Mouse (Mus musculus) midbrain, embryonic 15.5 days (tissue): ENCODE results near the gene Tbc1d19. TPM values are rescaled to one million over a fixed set of nuclear protein-coding genes. Genes with fewer than 3 reads are reported as not detected.

Experiments
- ATAC-seq: fragments of 200-750 bp; cut with Nextera tagmentation; replicated peaks from 2 replicates; pipeline ENCODE4 v1.8.0; 2017; ENCODE audit warnings: moderate TSS enrichment
- H3K27ac ChIP-seq: fragments of 300-500 bp; sonication (generic); 2 replicates; pipeline ENCODE4 v1.5.1; 2015; ENCODE audit warnings: mild to moderate bottlenecking, inconsistent platforms
- H3K27me3 ChIP-seq: fragments of 300-500 bp; sonication (generic); replicated peaks from 2 replicates; pipeline ENCODE4 v1.6.1; 2015; ENCODE audit warnings: inconsistent platforms
- H3K36me3 ChIP-seq: fragments of 300-500 bp; sonication (generic); replicated peaks from 2 replicates; pipeline ENCODE4 v1.6.1; 2015; ENCODE audit warnings: inconsistent platforms
- H3K4me1 ChIP-seq: fragments of 300-500 bp; sonication (generic); 2 replicates; pipeline ENCODE4 v1.6.1; 2015; ENCODE audit warnings: inconsistent platforms
- H3K4me2 ChIP-seq: fragments of 300-500 bp; sonication (generic); 2 replicates; pipeline ENCODE4 v1.6.1; 2015; ENCODE audit warnings: inconsistent platforms, mild to moderate bottlenecking, moderate library complexity
- H3K4me3 ChIP-seq: fragments of 300-500 bp; sonication (generic); 2 replicates; pipeline ENCODE4 v1.5.1; 2015; ENCODE audit warnings: mild to moderate bottlenecking, inconsistent platforms
- H3K9ac ChIP-seq: fragments of 300-500 bp; sonication (generic); 2 replicates; pipeline ENCODE4 v1.6.1; 2015; ENCODE audit warnings: mild to moderate bottlenecking, inconsistent platforms
- H3K9me3 ChIP-seq: fragments of 300-500 bp; sonication (generic); 2 replicates; pipeline ENCODE4 v1.6.1; 2016; ENCODE audit warnings: inconsistent platforms
- WGBS: fragments of 180-500 bp; shearing (Covaris S2); methylation state at CpG from one replicate; pipeline ENCODE4 v1.1.7; 2015; ENCODE audit warnings: mixed read lengths; 5-methylcytosine and 5-hydroxymethylcytosine counted together
- polyA plus RNA-seq: library from polyadenylated mRNA; unstranded; fragments of >200 nt; fragmentation: Nextera tagmentation; extraction: Ambion mirVana; gene quantifications from 2 replicates; pipeline ENCODE4 v1.2.1, GENCODE M21; 2015

Tbc1d19 gene
- polyA plus RNA-seq, 1 experiment from 2014 or later = 66.8 TPM

- no peak overlapping the region for H3K9ac ChIP-seq
- ATAC-seq = peak; percentile 45; the same call in 1 of the 2 replicates
- H3K4me1 ChIP-seq = peaks cover 4% of the 10 kb centered on the region
- WGBS = 48% methylated on average over 10 of the region's 10 CpGs
- H3K4me3 ChIP-seq = no peak overlapping the region
- H3K36me3 ChIP-seq = no peaks in the 10 kb centered on the region
- H3K27ac ChIP-seq = no peak overlapping the region
- H3K4me2 ChIP-seq = no peak overlapping the region
- H3K27me3 ChIP-seq = no peaks in the 10 kb centered on the region
- no peaks in the 10 kb centered on the region for H3K9me3 ChIP-seq
Measured at GRCm38 (mm10) chr5:53922149-53922904, 112.9 kb downstream of the Tbc1d19 start.

- ATAC-seq = no peak
- Histone ChIP-seq H3K4me1 (peaks cover 4% of the 10 kb centered on the region), H3K36me3 (no peaks in the 10 kb centered on the region), H3K27me3 (no peaks in the 10 kb centered on the region), H3K9ac (no peak overlapping the region), H3K4me3 (no peak overlapping the region), H3K9me3 (no peaks in the 10 kb centered on the region), H3K27ac (no peak overlapping the region), H3K4me2 (no peak overlapping the region)
- WGBS = 84% methylated on average over 4 of the region's 4 CpGs
Measured at GRCm38 (mm10) chr5:53924005-53924404, 114.6 kb downstream of the Tbc1d19 start.

GRCm38 (mm10) chr5:53926301-53926855, 117.0 kb downstream of the Tbc1d19 start:
- no peaks in the 10 kb centered on the region for H3K36me3 ChIP-seq
- H3K27me3 ChIP-seq = no peaks in the 10 kb centered on the region
- ATAC-seq = no peak
- no peak overlapping the region for H3K4me2 ChIP-seq
- no peaks in the 10 kb centered on the region for H3K9me3 ChIP-seq
- WGBS = 72% methylated on average over 11 of the region's 11 CpGs
- H3K4me1 ChIP-seq = peaks cover 4% of the 10 kb centered on the region
- no peak overlapping the region for H3K4me3 ChIP-seq
- no peak overlapping the region for H3K27ac ChIP-seq
- no peak overlapping the region for H3K9ac ChIP-seq

- H3K4me2 ChIP-seq = no peak overlapping the region
- no peaks in the 10 kb centered on the region for H3K9me3 ChIP-seq
- H3K27me3 ChIP-seq = no peaks in the 10 kb centered on the region
- ATAC-seq = no peak
- H3K4me3 ChIP-seq = no peak overlapping the region
- no peaks in the 10 kb centered on the region for H3K36me3 ChIP-seq
- H3K9ac ChIP-seq = no peak overlapping the region
- WGBS = 94% methylated on average over 7 of the region's 7 CpGs
- no peaks in the 10 kb centered on the region for H3K4me1 ChIP-seq
- H3K27ac ChIP-seq = no peak overlapping the region
Measured at GRCm38 (mm10) chr5:53927886-53928285, 118.5 kb downstream of the Tbc1d19 start.

GRCm38 (mm10) chr5:53928537-53928936, 119.1 kb downstream of the Tbc1d19 start:
- no peaks in the 10 kb centered on the region for H3K36me3 ChIP-seq
- no peaks in the 10 kb centered on the region for H3K9me3 ChIP-seq
- H3K4me1 ChIP-seq = no peaks in the 10 kb centered on the region
- no peak overlapping the region for H3K4me3 ChIP-seq
- H3K4me2 ChIP-seq = no peak overlapping the region
- no peak for ATAC-seq
- H3K27ac ChIP-seq = no peak overlapping the region
- no peaks in the 10 kb centered on the region for H3K27me3 ChIP-seq
- WGBS = 88% methylated on average over 4 of the region's 4 CpGs
- no peak overlapping the region for H3K9ac ChIP-seq

- H3K27me3 ChIP-seq = no peaks in the 10 kb centered on the region
- no peak overlapping the region for H3K4me2 ChIP-seq
- WGBS = 84% methylated on average over 10 of the region's 10 CpGs
- H3K4me3 ChIP-seq = no peak overlapping the region
- H3K4me1 ChIP-seq = no peaks in the 10 kb centered on the region
- H3K27ac ChIP-seq = no peak overlapping the region
- no peak overlapping the region for H3K9ac ChIP-seq
- ATAC-seq = no peak
- no peaks in the 10 kb centered on the region for H3K9me3 ChIP-seq
- no peaks in the 10 kb centered on the region for H3K36me3 ChIP-seq
Measured at GRCm38 (mm10) chr5:53929205-53929614, 119.8 kb downstream of the Tbc1d19 start.

GRCm38 (mm10) chr5:53929814-53930213, 120.4 kb downstream of the Tbc1d19 start:
- 82% methylated on average over 6 of the region's 6 CpGs for WGBS
- Histone ChIP-seq H3K27me3 (no peaks in the 10 kb centered on the region), H3K27ac (no peak overlapping the region), H3K9me3 (no peaks in the 10 kb centered on the region), H3K4me1 (no peaks in the 10 kb centered on the region), H3K9ac (no peak overlapping the region), H3K36me3 (no peaks in the 10 kb centered on the region), H3K4me3 (no peak overlapping the region), H3K4me2 (no peak overlapping the region)
- no peak for ATAC-seq

GRCm38 (mm10) chr5:53931011-53931410, 121.6 kb downstream of the Tbc1d19 start:
- H3K9ac ChIP-seq = no peak overlapping the region
- no peaks in the 10 kb centered on the region for H3K36me3 ChIP-seq
- no peak overlapping the region for H3K4me3 ChIP-seq
- H3K4me2 ChIP-seq = no peak overlapping the region
- no peaks in the 10 kb centered on the region for H3K9me3 ChIP-seq
- no peak overlapping the region for H3K27ac ChIP-seq
- no peaks in the 10 kb centered on the region for H3K27me3 ChIP-seq
- 76% methylated on average over 5 of the region's 5 CpGs for WGBS
- ATAC-seq = no peak
- no peaks in the 10 kb centered on the region for H3K4me1 ChIP-seq

GRCm38 (mm10) chr5:53933628-53934027, 124.2 kb downstream of the Tbc1d19 start:
- Histone ChIP-seq H3K27ac (no peak overlapping the region), H3K4me1 (no peaks in the 10 kb centered on the region), H3K9ac (no peak overlapping the region), H3K4me2 (no peak overlapping the region), H3K27me3 (no peaks in the 10 kb centered on the region), H3K4me3 (no peak overlapping the region), H3K36me3 (no peaks in the 10 kb centered on the region), H3K9me3 (no peaks in the 10 kb centered on the region)
- WGBS = 72% methylated on average over 7 of the region's 7 CpGs
- no peak for ATAC-seq

- Histone ChIP-seq H3K9me3 (no peaks in the 10 kb centered on the region), H3K27ac (no peak overlapping the region), H3K4me2 (no peak overlapping the region), H3K27me3 (no peaks in the 10 kb centered on the region), H3K36me3 (no peaks in the 10 kb centered on the region), H3K4me1 (no peaks in the 10 kb centered on the region), H3K4me3 (no peak overlapping the region), H3K9ac (no peak overlapping the region)
- 93% methylated on average over 2 of the region's 2 CpGs for WGBS
- no peak for ATAC-seq
Measured at GRCm38 (mm10) chr5:53934040-53934439, 124.6 kb downstream of the Tbc1d19 start.

- H3K9ac ChIP-seq = no peak overlapping the region
- no peak overlapping the region for H3K4me2 ChIP-seq
- H3K9me3 ChIP-seq = no peaks in the 10 kb centered on the region
- ATAC-seq = no peak
- H3K4me3 ChIP-seq = no peak overlapping the region
- WGBS = 94% methylated on average over 1 of the region's 1 CpGs
- no peaks in the 10 kb centered on the region for H3K27me3 ChIP-seq
- no peak overlapping the region for H3K27ac ChIP-seq
- no peaks in the 10 kb centered on the region for H3K36me3 ChIP-seq
- no peaks in the 10 kb centered on the region for H3K4me1 ChIP-seq
Measured at GRCm38 (mm10) chr5:53934826-53935225, 125.4 kb downstream of the Tbc1d19 start.

GRCm38 (mm10) chr5:53937187-53937586, 127.8 kb downstream of the Tbc1d19 start:
- Histone ChIP-seq H3K9me3 (no peaks in the 10 kb centered on the region), H3K27ac (no peak overlapping the region), H3K4me3 (no peak overlapping the region), H3K4me2 (no peak overlapping the region), H3K36me3 (no peaks in the 10 kb centered on the region), H3K27me3 (no peaks in the 10 kb centered on the region), H3K9ac (no peak overlapping the region), H3K4me1 (no peaks in the 10 kb centered on the region)
- ATAC-seq = no peak
- WGBS = 96% methylated on average over 4 of the region's 4 CpGs

GRCm38 (mm10) chr5:53939026-53939425, 129.6 kb downstream of the Tbc1d19 start:
- H3K36me3 ChIP-seq = no peaks in the 10 kb centered on the region
- no peak for ATAC-seq
- H3K9me3 ChIP-seq = no peaks in the 10 kb centered on the region
- no peak overlapping the region for H3K9ac ChIP-seq
- H3K4me1 ChIP-seq = no peaks in the 10 kb centered on the region
- H3K27ac ChIP-seq = no peak overlapping the region
- no peak overlapping the region for H3K4me2 ChIP-seq
- no peak overlapping the region for H3K4me3 ChIP-seq
- H3K27me3 ChIP-seq = no peaks in the 10 kb centered on the region
- 76% methylated on average over 7 of the region's 7 CpGs for WGBS
